Mouse (Mus musculus): ENCODE results near the gene Cep162. TPM values are rescaled to one million over a fixed set of nuclear protein-coding genes. Genes with fewer than 3 reads are reported as not detected.
A peak's percentile ranks its signal among the peaks of the same experiment; 100 is the strongest.

Cep162 gene
- total RNA-seq, 2 experiments from 2014 or later, result 10.0 to 10.2 TPM

DNA sequence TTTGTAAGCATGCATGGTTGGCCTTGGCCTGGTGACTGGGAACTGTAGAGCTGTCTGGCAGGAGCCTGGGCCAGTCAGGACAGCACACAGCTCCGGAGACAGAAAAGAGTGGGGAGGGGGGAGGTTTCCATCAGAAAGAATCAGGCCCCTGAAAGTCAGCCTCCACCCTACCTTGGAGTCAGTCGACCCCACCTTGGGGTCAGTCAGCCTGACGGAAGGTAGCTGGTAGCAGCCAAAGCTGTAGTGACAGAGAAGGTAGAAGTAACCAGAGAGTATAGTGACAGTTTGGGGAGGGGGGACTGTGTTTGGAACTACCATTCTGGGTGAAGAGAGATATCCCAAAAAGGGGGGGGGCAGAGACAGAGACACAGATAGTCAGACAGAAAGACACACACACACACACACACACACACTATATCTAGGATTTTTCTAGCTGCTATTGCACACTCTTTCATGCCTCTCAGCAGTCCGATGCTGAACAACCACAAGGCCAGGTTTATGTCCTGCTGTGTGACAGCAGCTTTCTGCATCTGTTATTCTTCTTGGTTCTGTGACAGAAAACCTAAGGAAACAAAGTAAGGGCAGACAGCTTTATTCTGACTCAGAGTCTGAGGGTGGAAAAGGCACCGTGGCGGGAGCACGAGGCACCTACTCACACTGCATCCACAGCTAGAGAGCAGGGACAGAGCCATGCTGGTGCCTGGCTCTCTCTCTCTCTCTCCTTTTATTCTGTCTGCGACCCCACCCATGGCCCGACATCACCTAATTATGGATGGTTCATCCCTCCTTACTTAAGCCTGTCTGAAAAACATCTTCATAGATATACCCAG is 88.1 kb downstream of the Cep162 start:
- DNase-seq (ENCODE audit: low spot score in 2 of 2), result peak in 1 of 2 experiments; percentile 52
- intact Hi-C loops (cut with DNase I), result no loop called here

- intact Hi-C loops (cut with DNase I), result no loop called here
- no peak for DNase-seq (ENCODE audit: low spot score in 2 of 2)
Observed at GRCm38 (mm10) chr9:87162559-87162958, 92.8 kb downstream of the Cep162 start.

GRCm38 (mm10) chr9:87152641-87153325 is 102.6 kb downstream of the Cep162 start:
- intact Hi-C loops (cut with DNase I), result no loop called here
- DNase-seq (ENCODE audit: low spot score in 2 of 2), result no peak

DNA sequence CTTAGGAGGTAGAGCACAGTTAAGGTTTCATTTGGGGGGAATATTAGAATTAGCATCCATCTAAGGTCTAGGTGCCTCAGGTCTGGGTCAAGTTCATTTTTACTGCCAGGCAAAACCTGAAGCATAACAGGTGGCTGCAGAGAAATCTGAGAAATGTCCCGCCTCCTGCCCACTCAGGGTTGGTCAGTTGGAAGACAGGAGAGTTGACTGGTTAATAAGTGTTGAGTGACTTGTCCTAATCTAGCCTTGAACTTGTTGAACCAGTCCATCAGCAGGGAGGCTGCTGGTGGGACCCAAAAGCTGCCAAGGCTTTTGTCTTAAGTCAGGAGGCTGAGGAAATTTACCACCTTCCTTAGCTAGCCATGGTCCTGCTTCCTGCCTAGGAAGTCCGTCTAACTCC is 107.4 kb downstream of the Cep162 start:
- no peak for DNase-seq (ENCODE audit: low spot score in 2 of 2)
- intact Hi-C loops (cut with DNase I), result no loop called here

GRCm38 (mm10) chr9:87146400-87146799 is 108.9 kb downstream of the Cep162 start:
- no peak for DNase-seq (ENCODE audit: low spot score in 2 of 2)

GRCm38 (mm10) chr9:87145671-87146070 is 109.7 kb downstream of the Cep162 start:
- intact Hi-C loops (cut with DNase I), result no loop called here
- DNase-seq (ENCODE audit: low spot score in 2 of 2), result no peak

More at GRCm38 (mm10) chr9:87146400-87146799, 108.9 kb downstream of the Cep162 start:
- intact Hi-C loops (cut with DNase I), result no loop called here

GRCm38 (mm10) chr9:87145180-87145579 is 110.2 kb downstream of the Cep162 start:
- intact Hi-C loops (cut with DNase I), result no loop called here
- no peak for DNase-seq (ENCODE audit: low spot score in 2 of 2)

- intact Hi-C loops (cut with DNase I), result no loop called here
- peak in 1 of 2 experiments; percentile 8 for DNase-seq (ENCODE audit: low spot score in 2 of 2)
Observed at GRCm38 (mm10) chr9:87144532-87144931, 110.8 kb downstream of the Cep162 start.

GRCm38 (mm10) chr9:87144106-87144505 is 111.2 kb downstream of the Cep162 start, which contains the start of gene Mrap2:
Mrap2 (plus strand) TSS chr9:87144306.
- peak; percentile 70 to 78 for DNase-seq (ENCODE audit: low spot score in 2 of 2)
- intact Hi-C loops (cut with DNase I), result no loop called here

GRCm38 (mm10) chr9:87143076-87143475 is 112.3 kb downstream of the Cep162 start:
- intact Hi-C loops (cut with DNase I), result no loop called here
- DNase-seq (ENCODE audit: low spot score in 2 of 2), result no peak

Other genes with a start within 250 kb of the Cep162 start
- 1 to 10 TPM; 6.9 to 9.2 TPM for gene Ripply2, start 240.0 kb downstream of the Cep162 start, total RNA-seq (2021)
- 10 to 100 TPM; 40.6 to 41.1 TPM for gene Cyb5r4, start 233.5 kb downstream of the Cep162 start, total RNA-seq (2021)
- gene Mrap2, start 111.2 kb downstream of the Cep162 start, total RNA-seq (2021), result 1 to 10 TPM; 4.2 to 5.7 TPM